Mouse (Mus musculus) MEL (cell line): ENCODE results near the gene Creg2. TPM values are rescaled to one million over a fixed set of nuclear protein-coding genes. Genes with fewer than 3 reads are reported as not detected.

Experiments used
- DNase-seq: peaks from one replicate; pipeline ENCODE4 v3.0.0; 2011; ENCODE audit warnings: low read depth, low spot score
- H3K27ac ChIP-seq: 2 replicates; pipeline ENCODE4 v1.5.1; 2012; ENCODE audit warnings: low read depth, mild to moderate bottlenecking, control low read depth, low read length, moderate library complexity; ENCODE audit not compliant: control insufficient read depth
- H3K27me3 ChIP-seq, 2 experiments: fragments of 150-350 bp in 1 of 2; sonication (generic) in 1 of 2; 2 replicates each; pipeline ENCODE4 v1.6.1; 2012; ENCODE audit warnings: low read length in 2 of 2, mild to moderate bottlenecking in 2 of 2, improper control_type of control experiment in 1 of 2, moderate library complexity in 1 of 2; ENCODE audit not compliant: insufficient read depth in 2 of 2, control insufficient read depth in 1 of 2
- H3K36me3 ChIP-seq, 2 experiments: 2 replicates each; pipeline ENCODE4 v1.6.1; 2012 to 2014; ENCODE audit warnings: low read length in 2 of 2, improper control_type of control experiment in 1 of 2, inconsistent platforms in 1 of 2, mild to moderate bottlenecking in 1 of 2; ENCODE audit not compliant: insufficient read depth in 2 of 2, control insufficient read depth in 1 of 2
- H3K4me1 ChIP-seq, 2 experiments: fragments of 150-350 bp in 1 of 2; sonication (generic) in 1 of 2; 2 replicates each; pipeline ENCODE4 v1.6.1; 2012; ENCODE audit warnings: low read length in 2 of 2, improper control_type of control experiment in 1 of 2, mild to moderate bottlenecking in 1 of 2; ENCODE audit not compliant: insufficient read depth in 2 of 2, control insufficient read depth in 1 of 2
- H3K4me3 ChIP-seq, 2 experiments: fragments of 150-350 bp in 1 of 2; sonication (generic) in 1 of 2; 2 replicates each; pipeline ENCODE4 v1.5.1; 2012; ENCODE audit warnings: low read depth in 2 of 2, low read length in 2 of 2, mild to moderate bottlenecking in 2 of 2, moderate library complexity in 2 of 2, control low read depth in 1 of 2, improper control_type of control experiment in 1 of 2; ENCODE audit not compliant: control insufficient read depth in 1 of 2, insufficient read depth in 1 of 2
- H3K79me2 ChIP-seq: 2 replicates; pipeline ENCODE4 v1.6.1; 2012; ENCODE audit warnings: mild to moderate bottlenecking, low read length, moderate library complexity; ENCODE audit not compliant: control insufficient read depth, poor library complexity, insufficient read depth
- H3K9ac ChIP-seq: 2 replicates; pipeline ENCODE4 v1.6.1; 2012; ENCODE audit warnings: low read depth, mild to moderate bottlenecking, control low read depth, low read length, moderate library complexity; ENCODE audit not compliant: control insufficient read depth, poor library complexity, severe bottlenecking
- H3K9me3 ChIP-seq: fragments of 150-350 bp; sonication (generic); replicated peaks from 2 replicates; pipeline ENCODE4 v1.6.1; 2012; ENCODE audit warnings: mild to moderate bottlenecking, low read length, improper control_type of control experiment, moderate library complexity; ENCODE audit not compliant: insufficient read depth
- CHD2 ChIP-seq: IDR thresholded peaks from 2 replicates; pipeline ENCODE4 v1.6.1; 2011; ENCODE audit warnings: low read length, improper control_type of control experiment
- ELF1 ChIP-seq: IDR thresholded peaks from 2 replicates; pipeline ENCODE4 v1.6.1; 2014; ENCODE audit warnings: low read depth, mild to moderate bottlenecking, inconsistent platforms, low read length, improper control_type of control experiment, moderate library complexity
- GATA1 ChIP-seq: IDR thresholded peaks from 2 replicates; pipeline ENCODE4 v1.6.1; 2011; ENCODE audit warnings: low read depth, low read length, improper control_type of control experiment
- HCFC1 ChIP-seq: IDR thresholded peaks from 2 replicates; pipeline ENCODE4 v1.6.1; 2012; ENCODE audit warnings: low read depth, mild to moderate bottlenecking, inconsistent platforms, low read length, improper control_type of control experiment, moderate library complexity
- JUND ChIP-seq: IDR thresholded peaks from 2 replicates; pipeline ENCODE4 v1.6.1; 2011; ENCODE audit warnings: low read depth, mild to moderate bottlenecking, improper control_type of control experiment, low read length
- MAX ChIP-seq: IDR thresholded peaks from 2 replicates; pipeline ENCODE4 v1.6.1; 2011; ENCODE audit warnings: low read length, improper control_type of control experiment
- MAZ ChIP-seq: IDR thresholded peaks from 2 replicates; pipeline ENCODE4 v1.6.1; 2012; ENCODE audit warnings: low read depth, mild to moderate bottlenecking, inconsistent platforms, low read length, improper control_type of control experiment
- MXI1 ChIP-seq: IDR thresholded peaks from 2 replicates; pipeline ENCODE4 v1.6.1; 2011; ENCODE audit warnings: mild to moderate bottlenecking, low read depth, low read length, improper control_type of control experiment
- NELFE ChIP-seq: IDR thresholded peaks from 2 replicates; pipeline ENCODE4 v1.6.1; 2011; ENCODE audit warnings: low read depth, low read length, improper control_type of control experiment
- NRF1 ChIP-seq: IDR thresholded peaks from 2 replicates; pipeline ENCODE4 v1.6.1; 2014; ENCODE audit warnings: low read depth, mild to moderate bottlenecking, inconsistent platforms, low read length, improper control_type of control experiment, moderate library complexity; ENCODE audit not compliant: poor library complexity, insufficient read depth, severe bottlenecking
- POLR2A ChIP-seq, 2 experiments: IDR thresholded peaks; 2 replicates each; pipeline ENCODE4 v1.6.1; 2011 to 2012; ENCODE audit warnings: low read length in 2 of 2, mild to moderate bottlenecking in 2 of 2, control low read depth in 1 of 2, improper control_type of control experiment in 1 of 2, low read depth in 1 of 2, moderate library complexity in 1 of 2; ENCODE audit not compliant: control insufficient read depth in 1 of 2, insufficient read depth in 1 of 2, poor library complexity in 1 of 2
- POLR2AphosphoS2 ChIP-seq: IDR thresholded peaks from 2 replicates; pipeline ENCODE4 v1.6.1; 2011; ENCODE audit warnings: low read length, improper control_type of control experiment
- SIN3A ChIP-seq: IDR thresholded peaks from 2 replicates; pipeline ENCODE4 v1.6.1; 2012; ENCODE audit warnings: low read length, improper control_type of control experiment, inconsistent platforms
- SMC3 ChIP-seq: IDR thresholded peaks from 2 replicates; pipeline ENCODE4 v1.6.1; 2011; ENCODE audit warnings: low read depth, low read length, improper control_type of control experiment
- TBP ChIP-seq: IDR thresholded peaks from 2 replicates; pipeline ENCODE4 v1.8.0; 2011; ENCODE audit warnings: low read depth, low read length, improper control_type of control experiment
- TCF12 ChIP-seq: IDR thresholded peaks from 2 replicates; pipeline ENCODE4 v1.6.1; 2014; ENCODE audit warnings: low read depth, mild to moderate bottlenecking, inconsistent platforms, low read length, improper control_type of control experiment, moderate library complexity
- UBTF ChIP-seq: IDR thresholded peaks from 2 replicates; pipeline ENCODE4 v1.6.1; 2012; ENCODE audit warnings: low read depth, mild to moderate bottlenecking, inconsistent platforms, low read length, improper control_type of control experiment, moderate library complexity, borderline replicate concordance; ENCODE audit not compliant: insufficient read depth
- USF1 ChIP-seq: IDR thresholded peaks from 2 replicates; pipeline ENCODE4 v1.6.1; 2014; ENCODE audit warnings: low read depth, mild to moderate bottlenecking, inconsistent platforms, low read length, improper control_type of control experiment, moderate library complexity
- ZC3H11A ChIP-seq: IDR thresholded peaks from 2 replicates; pipeline ENCODE4 v1.6.1; 2012; ENCODE audit warnings: low read depth, mild to moderate bottlenecking, inconsistent platforms, low read length, improper control_type of control experiment
- ZKSCAN1 ChIP-seq: IDR thresholded peaks from 2 replicates; pipeline ENCODE4 v1.6.1; 2012; ENCODE audit warnings: low read depth, mild to moderate bottlenecking, inconsistent platforms, low read length, improper control_type of control experiment, moderate library complexity
- ZMIZ1 ChIP-seq: IDR thresholded peaks from 2 replicates; pipeline ENCODE4 v1.6.1; 2012; ENCODE audit warnings: low read depth, mild to moderate bottlenecking, inconsistent platforms, low read length, improper control_type of control experiment, moderate library complexity
- ZNF384 ChIP-seq: IDR thresholded peaks from 2 replicates; pipeline ENCODE4 v1.6.1; 2012; ENCODE audit warnings: low read depth, mild to moderate bottlenecking, inconsistent platforms, low read length, improper control_type of control experiment
- polyA plus RNA-seq, 2 experiments: library from polyadenylated mRNA; stranded (reverse) in 1 of 2; unstranded in 1 of 2; fragments of >175 nt in 1 of 2; fragments of >200 nt in 1 of 2; gene quantifications; 2 replicates each; pipeline versions ENCODE4 v1.2.1 to v1.2.4; 2012; ENCODE audit warnings: low replicate concordance in 2 of 2, low read depth in 1 of 2; ENCODE audit not compliant: insufficient read length in 2 of 2, insufficient read depth in 1 of 2, missing spikeins in 1 of 2
- total RNA-seq: library from RNA; depleted of rRNA; stranded (reverse); fragments of 300-350 nt; gene quantifications from 2 replicates; pipeline ENCODE4 v1.2.3, GENCODE M21; 2012

Gene Creg2
- total and polyA plus RNA-seq, 3 experiments = not detected

- H3K27ac ChIP-seq = peak within 1 kb of the TSS; percentile 77
- H3K4me1 ChIP-seq = peaks cover 7 to 14% of the 10 kb centered on the region in 2 experiments
- H3K4me3 ChIP-seq = peak within 1 kb of the TSS; percentile 88 to 99
- H3K9me3 ChIP-seq = no peaks in the 10 kb centered on the region
- peaks cover 40% of the 10 kb centered on the region for H3K79me2 ChIP-seq
- peak; percentile 93 to 97; a peak in 3 of 4 replicates for TF ChIP-seq POLR2A (IDR thresholded peaks at IDR 0.05; ENCODE audit: control insufficient read depth in 1 of 2, insufficient read depth in 1 of 2, low read depth in 1 of 2, low read length in 2 of 2, poor library complexity in 1 of 2)
- TF ChIP-seq GATA1 = no peak
- TF ChIP-seq ZMIZ1 = peak; percentile 92
- peak; percentile 55 for TF ChIP-seq MAX
- no peak for TF ChIP-seq SMC3
- TF ChIP-seq HCFC1 = peak; percentile 54
- TF ChIP-seq SIN3A = peak; percentile 30; the same call in 1 of the 2 replicates
- 0 out of 2 replicates have a peak, but pooled peaks have one; percentile 12 for TF ChIP-seq USF1
- TF ChIP-seq ZC3H11A = no peak
- peak; percentile 95 for TF ChIP-seq NELFE
- no peak for TF ChIP-seq JUND
- no peak for TF ChIP-seq ZNF384
- TF ChIP-seq ZKSCAN1 = no peak
- TF ChIP-seq TBP = peak; percentile 74
- TF ChIP-seq MAZ = peak; percentile 24; the same call in 1 of the 2 replicates
- no peak for TF ChIP-seq UBTF
- peak; percentile 48; the same call in 1 of the 2 replicates for TF ChIP-seq TCF12
- no peak for TF ChIP-seq CHD2
- TF ChIP-seq ELF1 = no peak
- TF ChIP-seq MXI1 = peak; percentile 78
- TF ChIP-seq POLR2AphosphoS2 = peak; percentile 59; the same call in 1 of the 2 replicates
- TF ChIP-seq NRF1 = peak; percentile 92
- TF ChIP-seq, all 39 proteins: peak for 13
- Histone ChIP-seq H3K27me3 (no peaks in the 10 kb centered on the region), H3K9ac (peak within 1 kb of the TSS; percentile 99), H3K36me3 (peaks cover 4 to 43% of the 10 kb centered on the region in 2 experiments)
- DNase-seq = peak; percentile 92
Observed at GRCm38 (mm10) chr1:39577253-39577705, 74.0 kb downstream of the Creg2 start, which contains the start of gene Rnf149. Gene Rnf149 (minus strand): TSS chr1:39577405.
